Mouse (Mus musculus) midbrain, postnatal 0 days (tissue): ENCODE data around the gene Bach1. TPM values are rescaled to one million over a fixed set of nuclear protein-coding genes. Genes with fewer than 3 reads are reported as not detected.

Experiments used
- ATAC-seq: fragments of 200-750 bp; cut with Nextera tagmentation; 2 replicates; pipeline ENCODE4 v1.8.0; 2017; ENCODE audit warnings: moderate number of reproducible peaks, mild to moderate bottlenecking, moderate TSS enrichment, moderate library complexity; ENCODE audit not compliant: low FRiP score
- DNase-seq: peaks from one replicate; pipeline ENCODE4 v3.0.0-alpha.2; 2015; ENCODE audit warnings: low spot score
- H3K27ac ChIP-seq: fragments of 300-500 bp; sonication (generic); 2 replicates; pipeline ENCODE4 v1.5.1; 2014; ENCODE audit warnings: low read depth, mild to moderate bottlenecking, low read length, mixed read lengths
- H3K27me3 ChIP-seq: fragments of 300-500 bp; sonication (generic); 2 replicates; pipeline ENCODE4 v1.6.1; 2014; ENCODE audit warnings: low read length, control low read depth, mixed read lengths; ENCODE audit not compliant: insufficient read depth
- H3K36me3 ChIP-seq: fragments of 300-500 bp; sonication (generic); 2 replicates; pipeline ENCODE4 v1.6.1; 2014; ENCODE audit warnings: low read length, control low read depth, mixed read lengths; ENCODE audit not compliant: insufficient read depth
- H3K4me1 ChIP-seq: fragments of 300-500 bp; sonication (generic); 2 replicates; pipeline ENCODE4 v1.6.1; 2014; ENCODE audit warnings: mild to moderate bottlenecking, control low read depth, antibody characterized with exemption, low read length, mixed read lengths; ENCODE audit not compliant: insufficient read depth
- H3K4me2 ChIP-seq: fragments of 300-500 bp; sonication (generic); 2 replicates; pipeline ENCODE4 v1.6.1; 2014; ENCODE audit warnings: low read depth, mild to moderate bottlenecking, low read length, mixed read lengths; ENCODE audit not compliant: poor library complexity, severe bottlenecking
- H3K4me3 ChIP-seq: fragments of 300-500 bp; sonication (generic); 2 replicates; pipeline ENCODE4 v1.5.1; 2014; ENCODE audit warnings: low read depth, mild to moderate bottlenecking, low read length, moderate library complexity
- H3K9ac ChIP-seq: fragments of 300-500 bp; sonication (generic); replicated peaks from 2 replicates; pipeline ENCODE4 v1.6.1; 2014; ENCODE audit warnings: mild to moderate bottlenecking, low read length, moderate library complexity, mixed read lengths; ENCODE audit not compliant: poor library complexity, severe bottlenecking
- H3K9me3 ChIP-seq: fragments of 300-500 bp; sonication (generic); 2 replicates; pipeline ENCODE4 v1.6.1; 2016; ENCODE audit warnings: low read length, control low read depth
- CTCF ChIP-seq: IDR thresholded peaks from 2 replicates; pipeline ENCODE4 v1.5.1; 2016; ENCODE audit warnings: antibody characterized with exemption, mild to moderate bottlenecking
- WGBS: fragments of 180-500 bp; shearing (Covaris S2); extraction: QIAGEN DNeasy Blood & Tissue Kit; methylation state at CpG from one replicate; pipeline ENCODE4 v1.1.7; 2014; 5-methylcytosine and 5-hydroxymethylcytosine counted together
- polyA plus RNA-seq: library from polyadenylated mRNA; unstranded; fragments of >200 nt; fragmentation: Nextera tagmentation; extraction: Ambion mirVana; gene quantifications from 2 replicates; pipeline ENCODE4 v1.2.1, GENCODE M21; 2015
- total RNA-seq: library from RNA; depleted of rRNA; stranded (reverse); fragments of >200 nt; gene quantifications from 2 replicates; pipeline ENCODE4 v1.2.3, GENCODE M21; 2014

Gene Bach1
- total and polyA plus RNA-seq, 2 experiments from 2014 or later: 10.3 to 32.9 TPM

DNA sequence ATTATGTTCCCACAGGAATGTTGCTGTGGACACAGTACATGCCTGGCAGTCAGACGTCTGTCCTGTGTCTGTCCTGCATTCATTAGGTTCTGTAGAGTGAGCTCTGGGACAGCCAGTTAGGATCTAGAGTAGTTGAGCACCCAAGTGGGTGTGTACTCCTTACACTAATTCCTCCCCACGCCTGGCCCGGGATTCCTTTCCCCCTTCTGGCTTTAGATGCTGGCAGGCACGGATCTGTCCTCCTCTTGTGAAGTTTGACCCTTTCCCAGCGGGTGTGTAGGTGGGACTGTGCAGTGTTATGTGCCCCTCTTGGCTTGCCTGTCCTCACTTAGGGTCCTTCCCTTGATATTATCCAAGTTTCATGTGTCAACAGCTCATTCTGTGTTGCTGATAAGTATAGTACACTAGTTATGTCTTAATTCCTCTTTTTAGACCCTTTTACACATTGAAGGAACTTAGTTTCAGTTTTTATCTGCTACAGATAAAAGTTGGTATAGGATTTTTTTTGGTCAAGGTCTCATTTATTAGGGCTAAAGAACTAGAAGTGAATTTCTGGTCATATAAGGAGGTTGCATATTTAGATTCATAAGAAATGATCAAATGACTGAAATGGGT lies 18.4 kb downstream of the Bach1 start:
- H3K9ac ChIP-seq: no peak overlapping the region
- no peak overlapping the region for H3K4me2 ChIP-seq
- DNase-seq (no peak), ATAC-seq (no peak)
- no peaks in the 10 kb centered on the region for H3K9me3 ChIP-seq
- WGBS: 61% methylated on average over 5 of the region's 5 CpGs
- no peak overlapping the region for H3K27ac ChIP-seq
- 0 out of 2 replicates have a peak, but pooled peaks cover 4% of the 10 kb centered on the region for H3K4me1 ChIP-seq
- H3K36me3 ChIP-seq: peaks cover 7% of the 10 kb centered on the region; the same call in 1 of the 2 replicates
- TF ChIP-seq CTCF: no peak
- H3K27me3 ChIP-seq: no peaks in the 10 kb centered on the region
- H3K4me3 ChIP-seq: no peak overlapping the region

DNA sequence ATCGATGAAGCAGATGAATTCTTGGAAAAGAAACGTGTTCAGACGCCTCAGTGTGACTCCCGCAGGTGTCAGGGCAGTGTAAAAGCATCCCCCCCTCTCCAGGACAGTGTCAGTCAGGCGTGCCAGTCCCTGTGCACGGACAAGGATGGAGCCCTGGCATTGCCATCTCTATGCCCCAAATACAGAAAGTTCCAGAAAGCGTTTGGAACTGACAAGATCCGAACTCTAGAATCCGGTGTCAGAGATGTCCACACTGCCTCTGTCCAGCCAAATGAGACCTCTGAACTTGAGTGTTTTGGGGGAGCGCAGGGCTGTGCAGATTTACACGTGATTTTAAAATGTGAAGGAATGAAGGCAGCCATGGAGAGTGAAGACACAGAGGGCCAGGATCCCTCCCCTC lies 20.3 kb downstream of the Bach1 start:
- no peak for DNase-seq
- Histone ChIP-seq H3K4me1 (no peaks in the 10 kb centered on the region), H3K27ac (no peak overlapping the region)

DNA sequence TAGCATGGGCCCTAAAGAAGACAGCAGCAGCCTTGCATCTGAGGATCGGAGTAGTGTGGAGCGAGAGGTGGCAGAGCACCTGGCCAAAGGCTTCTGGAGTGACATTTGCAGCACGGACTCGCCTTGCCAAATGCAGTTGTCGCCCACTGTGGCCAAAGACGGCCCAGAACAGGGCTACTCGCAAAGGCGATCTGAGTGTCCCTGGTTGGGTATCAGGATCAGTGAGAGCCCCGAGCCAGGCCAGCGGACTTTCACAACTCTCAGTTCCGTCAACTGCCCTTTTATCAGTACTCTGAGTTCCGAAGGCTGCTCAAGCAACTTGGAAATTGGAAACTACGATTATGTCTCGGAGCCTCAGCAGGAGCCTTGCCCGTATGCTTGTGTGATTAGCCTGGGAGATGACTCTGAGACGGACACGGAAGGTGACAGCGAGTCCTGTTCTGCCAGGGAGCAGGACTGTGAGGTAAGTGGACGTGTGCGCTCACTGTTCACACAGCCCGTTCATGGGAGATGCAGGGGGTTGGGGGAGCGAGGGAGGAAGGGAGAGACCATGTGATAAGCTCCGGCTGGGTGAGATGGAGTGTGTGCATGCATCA lies 21.0 kb downstream of the Bach1 start:
- no peak for TF ChIP-seq CTCF
- H3K27me3 ChIP-seq: no peaks in the 10 kb centered on the region
- H3K4me3 ChIP-seq: no peak overlapping the region
- no peak for DNase-seq
- no peak overlapping the region for H3K4me2 ChIP-seq
- no peak overlapping the region for H3K27ac ChIP-seq
- H3K9ac ChIP-seq: no peak overlapping the region
- peaks cover 21% of the 10 kb centered on the region for H3K36me3 ChIP-seq
- no peak for ATAC-seq
- no peaks in the 10 kb centered on the region for H3K4me1 ChIP-seq
- WGBS: 91% methylated on average over 23 of the region's 23 CpGs
- H3K9me3 ChIP-seq: no peaks in the 10 kb centered on the region

More for the DNA sequence above, 20.3 kb downstream of the Bach1 start:
- no peaks in the 10 kb centered on the region for H3K27me3 ChIP-seq
- peaks cover 17% of the 10 kb centered on the region for H3K36me3 ChIP-seq
- no peak for ATAC-seq
- H3K4me2 ChIP-seq: no peak overlapping the region
- no peak overlapping the region for H3K4me3 ChIP-seq
- 94% methylated on average over 11 of the region's 11 CpGs for WGBS
- no peak for TF ChIP-seq CTCF
- no peak overlapping the region for H3K9ac ChIP-seq
- no peaks in the 10 kb centered on the region for H3K9me3 ChIP-seq

DNA sequence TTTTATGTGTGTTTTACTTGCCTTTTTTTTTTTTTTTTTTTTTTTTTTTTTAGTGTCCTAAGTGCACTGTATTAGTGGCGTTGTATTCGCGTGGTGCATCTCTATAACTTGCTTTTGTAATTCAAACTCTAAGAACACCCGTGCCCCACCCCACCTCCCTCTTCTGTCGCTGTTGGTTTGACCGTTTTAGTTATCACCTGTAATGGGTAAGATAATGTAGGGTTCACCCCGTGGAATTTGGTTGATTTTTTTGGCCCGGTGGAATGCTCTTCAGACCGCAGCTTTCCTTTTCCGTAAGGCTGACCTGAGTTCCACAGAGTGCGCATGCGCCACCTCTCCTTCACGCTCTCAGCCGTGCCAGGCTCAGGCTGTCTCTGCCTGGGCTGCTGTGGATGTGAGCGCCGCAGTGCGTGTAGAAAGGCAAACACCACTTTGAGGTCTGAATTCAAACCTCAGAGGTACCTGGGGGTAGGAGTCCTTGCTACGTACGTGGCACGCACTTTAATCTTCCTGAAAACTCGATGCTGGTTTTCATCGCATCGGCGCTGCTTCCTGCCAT lies 22.2 kb downstream of the Bach1 start:
- WGBS: 96% methylated on average over 24 of the region's 24 CpGs
- TF ChIP-seq CTCF: no peak
- no peaks in the 10 kb centered on the region for H3K4me1 ChIP-seq
- H3K27ac ChIP-seq: no peak overlapping the region
- H3K36me3 ChIP-seq: peaks cover 22% of the 10 kb centered on the region
- no peak for ATAC-seq
- H3K9me3 ChIP-seq: no peaks in the 10 kb centered on the region
- H3K27me3 ChIP-seq: no peaks in the 10 kb centered on the region
- no peak overlapping the region for H3K9ac ChIP-seq
- H3K4me3 ChIP-seq: no peak overlapping the region
- DNase-seq: no peak
- no peak overlapping the region for H3K4me2 ChIP-seq

DNA sequence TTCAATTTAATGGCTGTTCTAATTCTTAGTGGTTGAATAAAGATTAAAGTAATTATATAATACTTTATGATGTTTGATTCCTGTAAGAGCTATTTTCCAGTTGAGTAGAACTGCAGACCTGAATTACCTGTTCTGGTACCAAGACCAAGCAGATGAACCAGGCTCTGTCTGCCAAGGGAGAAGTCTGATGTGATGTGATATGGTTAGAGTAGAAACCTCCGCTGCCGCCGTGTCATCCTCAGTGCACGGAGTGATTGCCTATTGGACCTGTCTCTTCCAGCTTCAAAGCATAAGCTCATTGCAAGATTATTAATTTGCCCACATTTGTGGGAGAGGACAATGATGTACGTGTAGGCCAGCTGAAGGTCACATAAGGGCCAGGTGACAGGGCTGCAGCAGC lies 24.1 kb downstream of the Bach1 start:
- H3K4me1 ChIP-seq: no peaks in the 10 kb centered on the region
- TF ChIP-seq CTCF: no peak
- no peak for DNase-seq
- H3K27me3 ChIP-seq: no peaks in the 10 kb centered on the region
- H3K9ac ChIP-seq: no peak overlapping the region
- no peak overlapping the region for H3K4me3 ChIP-seq
- H3K4me2 ChIP-seq: no peak overlapping the region
- no peak overlapping the region for H3K27ac ChIP-seq
- H3K9me3 ChIP-seq: no peaks in the 10 kb centered on the region
- WGBS: 94% methylated on average over 5 of the region's 5 CpGs
- no peak for ATAC-seq
- H3K36me3 ChIP-seq: peaks cover 27% of the 10 kb centered on the region

DNA sequence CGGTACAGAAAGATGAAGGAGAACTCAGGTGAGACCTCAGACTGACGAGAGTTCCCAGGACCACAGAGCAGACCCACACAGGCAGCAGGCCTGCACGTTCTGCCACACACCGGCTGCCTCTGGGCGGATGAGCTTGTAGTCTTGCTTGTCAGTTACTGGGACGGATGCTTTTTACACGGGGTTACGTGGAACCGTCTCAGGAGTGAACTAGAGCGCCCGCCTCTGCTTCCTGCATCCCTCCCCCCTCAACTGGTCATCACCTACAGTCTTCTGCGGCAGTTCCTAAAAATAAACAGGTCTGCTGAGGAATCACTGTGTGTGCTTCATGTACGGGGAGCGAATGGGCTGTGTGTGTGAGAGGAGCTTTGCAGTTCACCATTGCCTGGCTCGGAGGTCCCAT lies 24.7 kb downstream of the Bach1 start:
- no peak for DNase-seq
- no peaks in the 10 kb centered on the region for H3K9me3 ChIP-seq
- no peak for ATAC-seq
- no peaks in the 10 kb centered on the region for H3K4me1 ChIP-seq
- H3K4me2 ChIP-seq: no peak overlapping the region
- no peak overlapping the region for H3K4me3 ChIP-seq
- WGBS: 92% methylated on average over 15 of the region's 15 CpGs
- no peak for TF ChIP-seq CTCF
- no peak overlapping the region for H3K27ac ChIP-seq
- H3K27me3 ChIP-seq: no peaks in the 10 kb centered on the region
- H3K9ac ChIP-seq: no peak overlapping the region
- peaks cover 27% of the 10 kb centered on the region for H3K36me3 ChIP-seq
